Mouse (Mus musculus): ENCODE results near the gene Ctbp1. TPM values are rescaled to one million over a fixed set of nuclear protein-coding genes. Genes with fewer than 3 reads are reported as not detected.

The Ctbp1 gene
- polyA plus RNA-seq, 1 experiment from 2014 or later, result 72.3 TPM

DNA sequence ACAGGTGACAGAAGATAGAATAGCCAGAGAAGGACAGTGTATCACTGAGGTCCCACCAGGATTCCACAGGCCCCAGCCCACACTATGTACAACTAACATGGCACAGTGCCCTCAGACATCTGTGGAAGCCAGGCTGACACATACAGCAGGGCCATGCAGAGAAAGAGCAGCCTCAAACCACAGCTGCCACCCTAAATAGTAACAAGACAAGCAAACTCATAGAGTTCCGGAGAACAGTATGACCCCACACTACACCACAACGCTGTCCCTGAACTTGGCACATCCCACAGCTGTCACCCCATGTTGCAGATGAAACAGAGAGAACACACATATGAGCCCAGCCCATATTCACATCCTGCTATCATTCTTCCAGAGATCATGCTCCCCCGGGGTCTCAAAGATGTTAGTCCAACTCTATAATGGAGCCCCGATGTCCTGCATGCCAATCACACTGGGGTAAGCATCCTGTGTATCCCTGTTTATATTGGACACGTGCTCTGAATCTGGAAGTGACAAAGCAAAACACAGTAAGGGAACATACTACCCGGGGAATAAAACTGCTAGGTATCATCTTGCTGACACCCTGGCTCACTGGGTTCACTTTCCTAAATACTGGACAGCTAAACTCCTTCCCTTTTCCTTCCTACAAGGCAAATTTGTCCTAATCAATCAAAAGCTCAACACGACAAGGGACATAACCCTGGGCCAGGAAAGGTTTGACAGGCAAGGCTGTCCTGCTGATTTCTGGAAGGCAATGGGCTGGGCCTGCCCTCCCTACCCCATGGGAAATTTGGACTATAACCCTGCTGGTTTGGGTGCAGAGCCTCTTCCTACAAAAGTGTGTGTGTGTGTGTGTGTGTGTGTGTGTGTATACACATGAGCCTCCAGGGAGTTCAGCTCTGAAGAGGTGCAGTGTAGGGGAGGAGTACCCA is 1.7 kb downstream of the Ctbp1 start:
- Histone ChIP-seq H3K79me2 (ENCODE audit: inconsistent target) (peaks cover 61% of the 10 kb centered on the region), H3K36me3 (ENCODE audit: inconsistent target) (peaks cover 19% of the 10 kb centered on the region; the same call in 1 of the 2 replicates), H3K27ac (peak overlapping the region; percentile 77), H3K4me3 (ENCODE audit: inconsistent target) (peak overlapping the region; percentile 67)
- WGBS (ENCODE audit: missing documents), result 52% methylated on average over 7 of the region's 7 CpGs

DNA sequence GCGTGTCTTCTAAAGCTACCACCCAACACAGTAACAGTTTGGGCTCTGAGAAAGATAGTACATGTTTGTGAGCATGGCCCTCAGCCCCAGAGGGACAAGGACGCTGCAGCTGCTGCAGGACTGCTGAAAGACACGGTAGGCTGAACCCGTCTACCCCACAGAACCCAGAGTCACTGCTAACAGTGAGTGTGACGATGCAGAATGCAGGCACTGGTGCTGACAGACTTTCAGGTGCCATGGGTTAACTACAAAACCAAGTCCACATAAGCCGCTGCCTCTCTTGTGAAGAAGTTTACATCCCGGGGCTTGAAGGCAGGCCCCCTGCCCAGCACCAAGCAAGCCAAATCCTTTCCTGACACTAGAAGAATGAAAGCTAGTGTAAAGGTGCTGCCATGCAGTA is 2.6 kb downstream of the Ctbp1 start:
- H3K4me3 ChIP-seq (ENCODE audit: inconsistent target), result no peak overlapping the region
- H3K27ac ChIP-seq, result peak overlapping the region; percentile 77
- WGBS (ENCODE audit: missing documents), result 88% methylated on average over 7 of the region's 7 CpGs

DNA sequence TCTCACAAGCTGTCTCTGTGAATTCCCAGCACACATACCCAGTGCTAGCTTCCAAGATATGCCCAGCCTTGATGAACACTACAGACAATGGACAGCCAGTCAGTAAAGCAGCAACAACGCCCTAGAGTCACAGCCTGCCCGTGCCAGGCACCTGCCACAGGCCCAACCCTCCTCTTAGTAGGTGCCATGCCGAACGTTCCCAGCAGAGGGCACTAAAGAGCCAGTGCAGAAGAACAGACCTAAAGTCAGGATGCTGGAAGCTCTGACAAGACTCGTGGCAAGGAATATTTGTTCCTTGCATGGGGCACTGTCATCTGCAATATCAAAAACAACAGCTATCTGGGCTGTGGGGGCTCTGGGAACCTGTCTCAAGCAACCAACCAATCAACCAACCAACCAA is 4.2 kb downstream of the Ctbp1 start:
- Histone ChIP-seq H3K27ac (no peak overlapping the region), H3K4me3 (ENCODE audit: inconsistent target) (no peak overlapping the region)

More for the DNA sequence above, 2.6 kb downstream of the Ctbp1 start:
- H3K79me2 ChIP-seq (ENCODE audit: inconsistent target), result peaks cover 71% of the 10 kb centered on the region
- peaks cover 28% of the 10 kb centered on the region for H3K36me3 ChIP-seq (ENCODE audit: inconsistent target)

DNA sequence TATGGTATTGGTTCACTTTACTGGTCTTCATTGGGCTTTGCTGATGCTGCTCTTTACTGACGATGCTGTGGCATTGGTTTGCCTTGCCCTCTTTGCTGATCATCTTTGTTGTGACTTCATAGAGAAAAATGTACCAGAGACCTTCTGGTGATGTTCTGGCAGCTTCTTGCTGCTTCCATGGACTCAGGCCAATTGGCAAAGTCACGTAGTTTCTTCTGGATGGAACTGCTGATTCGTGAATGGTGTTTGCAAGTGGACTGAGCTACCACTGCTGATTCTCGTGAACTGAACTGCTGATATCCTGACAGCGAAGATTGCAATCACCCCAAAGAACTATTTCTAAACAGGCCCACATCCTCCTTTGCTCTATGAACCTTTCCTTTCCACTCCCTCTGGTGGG is 20.4 kb downstream of the Ctbp1 start:
- 93% methylated on average over 5 of the region's 5 CpGs for WGBS (ENCODE audit: missing documents)

More for the DNA sequence above, 4.2 kb downstream of the Ctbp1 start:
- H3K79me2 ChIP-seq (ENCODE audit: inconsistent target), result peaks cover 87% of the 10 kb centered on the region
- H3K36me3 ChIP-seq (ENCODE audit: inconsistent target), result peaks cover 44% of the 10 kb centered on the region
- WGBS (ENCODE audit: missing documents), result 6% methylated on average over 5 of the region's 5 CpGs

DNA sequence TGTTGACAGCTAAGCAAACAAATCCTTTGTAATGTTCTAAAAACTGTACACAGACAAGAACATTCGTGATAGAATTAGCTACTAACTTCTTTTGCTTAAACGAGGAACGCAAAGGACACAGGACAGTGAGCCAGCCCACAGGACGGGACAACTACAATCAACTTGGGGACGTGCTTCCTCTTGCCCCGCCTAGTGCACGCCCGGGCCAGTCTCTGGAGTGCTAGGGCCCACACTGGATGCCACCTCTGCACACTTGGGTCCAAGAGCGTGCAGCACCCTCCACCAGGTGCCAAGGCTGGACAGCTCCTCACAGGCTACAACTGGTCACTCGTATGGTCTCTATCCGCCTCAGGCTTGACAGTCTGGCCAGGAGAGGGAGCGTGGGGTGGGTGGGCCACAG is 26.6 kb downstream of the Ctbp1 start:
- peaks cover 12% of the 10 kb centered on the region; the same call in 1 of the 2 replicates for H3K79me2 ChIP-seq (ENCODE audit: inconsistent target)
- WGBS (ENCODE audit: missing documents), result 92% methylated on average over 12 of the region's 12 CpGs
- H3K4me3 ChIP-seq (ENCODE audit: inconsistent target), result no peak overlapping the region
- H3K36me3 ChIP-seq (ENCODE audit: inconsistent target), result peaks cover 69% of the 10 kb centered on the region
- H3K27ac ChIP-seq, result no peak overlapping the region

More for the DNA sequence above, 20.4 kb downstream of the Ctbp1 start:
- H3K4me3 ChIP-seq (ENCODE audit: inconsistent target), result no peak overlapping the region
- peak overlapping the region; percentile 87 for H3K27ac ChIP-seq
- peaks cover 97% of the 10 kb centered on the region for H3K36me3 ChIP-seq (ENCODE audit: inconsistent target)
- H3K79me2 ChIP-seq (ENCODE audit: inconsistent target), result peaks cover 37% of the 10 kb centered on the region; the same call in 1 of the 2 replicates

DNA sequence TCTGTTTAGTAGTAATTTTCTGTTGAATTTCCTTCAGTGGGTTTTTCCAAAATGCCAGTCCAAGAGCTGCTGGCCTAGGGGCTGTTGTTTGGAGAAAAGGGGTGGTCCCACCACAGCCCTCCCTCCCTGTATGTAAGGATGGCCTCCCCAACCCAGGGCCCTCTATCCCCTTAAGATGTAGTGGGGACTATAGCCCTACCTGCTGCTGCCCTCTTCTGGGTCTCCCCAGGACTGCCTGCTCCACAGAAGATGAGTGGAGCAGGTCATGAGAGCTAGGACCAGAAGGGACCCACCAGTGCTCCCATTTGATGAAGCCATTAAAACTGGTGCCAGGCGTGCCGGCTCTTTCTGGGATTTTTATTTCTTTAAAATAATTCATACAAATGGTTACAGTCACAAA is 27.4 kb downstream of the Ctbp1 start:
- H3K36me3 ChIP-seq (ENCODE audit: inconsistent target), result peaks cover 63% of the 10 kb centered on the region
- H3K27ac ChIP-seq, result no peak overlapping the region
- peaks cover 6% of the 10 kb centered on the region; the same call in 1 of the 2 replicates for H3K79me2 ChIP-seq (ENCODE audit: inconsistent target)
- 95% methylated on average over 2 of the region's 2 CpGs for WGBS (ENCODE audit: missing documents)
- H3K4me3 ChIP-seq (ENCODE audit: inconsistent target), result no peak overlapping the region

DNA sequence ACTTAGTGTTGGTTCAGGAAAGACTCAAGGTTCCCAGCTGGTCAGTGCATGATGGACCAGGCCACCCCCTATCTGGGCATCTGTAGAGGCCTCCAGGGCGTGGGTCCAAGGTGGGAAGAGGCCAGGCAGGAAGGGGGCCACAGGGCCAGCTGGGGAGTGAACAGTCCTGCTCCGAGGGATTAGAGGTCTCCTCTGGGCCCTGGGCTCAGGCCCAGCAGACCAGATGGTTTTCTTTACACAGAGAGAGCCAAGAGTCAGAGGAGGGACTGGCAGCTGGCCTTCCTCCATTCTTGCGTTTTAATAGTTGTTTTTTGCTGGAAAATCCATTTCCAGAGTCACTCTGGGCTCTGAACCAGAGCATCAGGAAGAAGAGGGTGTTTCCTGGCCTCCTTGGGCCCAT is 29.1 kb downstream of the Ctbp1 start:
- WGBS (ENCODE audit: missing documents), result 97% methylated on average over 3 of the region's 3 CpGs
- H3K27ac ChIP-seq, result no peak overlapping the region
- H3K36me3 ChIP-seq (ENCODE audit: inconsistent target), result peaks cover 47% of the 10 kb centered on the region
- H3K79me2 ChIP-seq (ENCODE audit: inconsistent target), result no peaks in the 10 kb centered on the region
- H3K4me3 ChIP-seq (ENCODE audit: inconsistent target), result no peak overlapping the region

DNA sequence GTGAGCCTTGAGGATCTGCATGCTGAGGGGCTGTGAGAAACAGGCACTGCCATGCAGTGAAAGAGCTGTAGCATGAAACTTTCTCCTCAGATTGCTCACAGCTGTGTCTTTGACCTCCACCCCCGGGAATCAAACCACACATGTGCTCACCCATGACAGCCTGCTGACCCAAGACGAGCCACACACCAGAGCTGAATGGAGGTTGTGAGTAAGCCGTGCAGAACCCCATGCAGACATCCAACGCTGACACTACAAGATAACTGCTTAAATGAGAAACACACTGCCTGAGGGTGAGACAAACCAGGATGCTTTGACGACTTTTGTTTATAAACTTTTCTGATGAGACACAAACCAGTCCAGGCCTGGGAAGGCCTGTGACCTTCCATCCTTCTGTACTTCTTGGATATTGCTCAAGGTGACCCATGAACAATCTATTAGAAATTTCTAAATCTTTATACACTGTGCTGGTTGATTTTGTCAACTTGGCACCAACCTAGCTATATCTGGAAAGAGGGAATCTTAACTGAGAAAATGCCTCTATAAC is 30.3 kb downstream of the Ctbp1 start:
- peaks cover 34% of the 10 kb centered on the region for H3K36me3 ChIP-seq (ENCODE audit: inconsistent target)
- H3K27ac ChIP-seq, result no peak overlapping the region

DNA sequence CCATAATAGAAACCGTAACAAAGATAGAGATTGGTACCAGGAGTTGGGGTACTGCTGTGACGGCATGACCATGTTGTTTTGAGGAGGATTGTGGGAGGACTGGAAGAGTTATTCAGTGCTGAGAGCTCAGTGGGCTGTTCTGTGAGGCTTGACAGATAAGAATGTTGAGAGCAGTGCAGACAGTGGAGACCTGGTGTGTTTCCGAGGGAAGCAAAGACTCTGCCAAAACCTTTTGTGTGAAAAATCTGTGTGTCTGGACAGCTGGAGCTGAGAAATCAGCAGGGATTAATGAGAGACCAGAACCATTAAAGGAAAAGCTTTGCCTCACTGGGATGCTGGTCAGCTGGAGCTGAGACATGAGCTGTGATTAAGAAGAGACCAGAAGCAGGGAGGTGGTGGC is 34.9 kb downstream of the Ctbp1 start:
- WGBS (ENCODE audit: missing documents), result 92% methylated on average over 3 of the region's 3 CpGs
- no peaks in the 10 kb centered on the region for H3K79me2 ChIP-seq (ENCODE audit: inconsistent target)
- H3K4me3 ChIP-seq (ENCODE audit: inconsistent target), result no peak overlapping the region

More for the DNA sequence above, 30.3 kb downstream of the Ctbp1 start:
- no peaks in the 10 kb centered on the region for H3K79me2 ChIP-seq (ENCODE audit: inconsistent target)
- 87% methylated on average over 5 of the region's 5 CpGs for WGBS (ENCODE audit: missing documents)
- H3K4me3 ChIP-seq (ENCODE audit: inconsistent target), result no peak overlapping the region

DNA sequence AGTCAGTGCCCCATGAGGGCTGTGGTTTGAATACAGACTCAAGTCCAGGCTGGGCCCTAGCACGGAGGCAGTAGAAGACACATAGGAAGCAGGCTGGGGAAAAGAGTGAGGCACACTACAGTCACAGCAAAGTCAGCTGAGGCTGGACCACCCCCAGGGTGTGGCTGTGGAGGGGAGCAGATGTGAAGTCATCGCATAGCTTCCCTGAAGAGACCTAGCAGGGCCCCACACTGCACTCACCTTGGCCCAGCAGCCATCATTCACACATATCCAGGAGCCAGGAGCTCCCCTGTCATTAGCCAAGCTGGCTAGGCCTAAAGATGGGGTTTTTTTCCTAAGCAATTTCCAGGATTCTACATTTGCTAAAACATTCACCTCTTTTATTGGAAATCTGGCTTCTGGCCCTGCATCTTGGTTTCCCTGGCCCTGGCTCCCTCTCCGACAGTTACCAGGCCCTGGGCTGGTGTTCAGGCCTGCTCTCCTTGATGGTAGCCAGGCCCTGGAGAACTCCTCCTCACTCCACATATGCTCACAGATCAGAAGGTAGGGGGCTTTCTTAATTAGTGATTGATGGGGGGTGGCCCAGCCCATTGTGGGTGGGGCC is 35.6 kb downstream of the Ctbp1 start:
- WGBS (ENCODE audit: missing documents), result 97% methylated on average over 3 of the region's 3 CpGs
- H3K27ac ChIP-seq, result no peak overlapping the region
- no peaks in the 10 kb centered on the region for H3K36me3 ChIP-seq (ENCODE audit: inconsistent target)
- H3K4me3 ChIP-seq (ENCODE audit: inconsistent target), result no peak overlapping the region
- no peaks in the 10 kb centered on the region for H3K79me2 ChIP-seq (ENCODE audit: inconsistent target)

More for the DNA sequence above, 34.9 kb downstream of the Ctbp1 start:
- H3K27ac ChIP-seq, result no peak overlapping the region
- no peaks in the 10 kb centered on the region for H3K36me3 ChIP-seq (ENCODE audit: inconsistent target)

DNA sequence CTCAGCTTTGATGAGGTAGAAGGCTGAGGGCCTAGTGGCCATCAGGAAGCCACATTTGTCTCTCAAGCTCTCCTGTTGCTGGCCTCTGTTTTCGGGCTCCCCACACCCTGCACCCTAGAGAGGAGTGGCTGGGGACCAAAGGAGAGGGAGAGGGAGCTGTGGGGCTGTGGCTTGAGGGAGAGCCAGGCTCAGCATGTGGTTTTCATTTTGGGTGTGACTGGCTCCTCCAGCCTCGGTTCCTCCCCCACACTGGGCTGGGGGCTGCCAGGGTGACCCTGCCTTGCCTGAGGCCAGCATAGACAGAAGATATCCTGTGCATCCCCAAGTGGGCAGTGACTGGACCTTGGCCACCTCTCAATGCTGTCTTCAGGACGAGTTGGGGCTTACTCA is 36.5 kb downstream of the Ctbp1 start:
- Histone ChIP-seq H3K36me3 (ENCODE audit: inconsistent target) (no peaks in the 10 kb centered on the region), H3K27ac (no peak overlapping the region), H3K4me3 (ENCODE audit: inconsistent target) (no peak overlapping the region), H3K79me2 (ENCODE audit: inconsistent target) (no peaks in the 10 kb centered on the region)
- 77% methylated on average over 3 of the region's 3 CpGs for WGBS (ENCODE audit: missing documents)

DNA sequence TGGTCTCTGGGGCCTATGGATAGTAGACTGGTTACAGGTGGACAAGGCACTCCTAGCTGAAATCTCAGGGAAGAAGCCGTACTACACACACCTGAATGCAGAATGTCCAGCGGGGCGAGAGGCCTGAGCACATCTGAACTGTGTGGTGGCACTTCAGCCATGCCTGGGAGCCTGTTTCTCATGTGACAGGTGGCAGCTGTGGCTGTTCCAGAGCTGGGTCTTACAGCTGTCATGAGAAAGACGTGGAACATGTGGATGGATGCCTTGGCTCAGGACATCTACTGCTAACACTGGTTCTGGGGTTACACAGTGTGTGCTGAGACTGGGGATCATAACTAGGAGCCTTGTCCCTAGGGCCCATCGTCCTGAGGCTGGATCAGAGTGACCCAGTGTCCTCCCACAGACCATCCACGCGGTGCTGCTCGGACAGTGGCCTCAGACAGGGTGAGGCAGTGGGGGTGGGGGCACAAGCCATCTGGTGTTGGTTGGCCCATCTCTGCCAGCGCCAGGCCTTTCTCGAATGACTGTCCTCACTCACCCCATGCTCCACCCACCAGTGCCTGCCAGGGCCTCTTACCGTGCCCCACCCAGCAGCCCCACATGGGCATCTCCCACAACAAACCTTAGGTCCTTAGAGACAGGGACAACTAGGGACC is 37.1 kb downstream of the Ctbp1 start:
- Histone ChIP-seq H3K36me3 (ENCODE audit: inconsistent target) (no peaks in the 10 kb centered on the region), H3K4me3 (ENCODE audit: inconsistent target) (no peak overlapping the region), H3K27ac (no peak overlapping the region), H3K79me2 (ENCODE audit: inconsistent target) (no peaks in the 10 kb centered on the region)
- 92% methylated on average over 11 of the region's 11 CpGs for WGBS (ENCODE audit: missing documents)

DNA sequence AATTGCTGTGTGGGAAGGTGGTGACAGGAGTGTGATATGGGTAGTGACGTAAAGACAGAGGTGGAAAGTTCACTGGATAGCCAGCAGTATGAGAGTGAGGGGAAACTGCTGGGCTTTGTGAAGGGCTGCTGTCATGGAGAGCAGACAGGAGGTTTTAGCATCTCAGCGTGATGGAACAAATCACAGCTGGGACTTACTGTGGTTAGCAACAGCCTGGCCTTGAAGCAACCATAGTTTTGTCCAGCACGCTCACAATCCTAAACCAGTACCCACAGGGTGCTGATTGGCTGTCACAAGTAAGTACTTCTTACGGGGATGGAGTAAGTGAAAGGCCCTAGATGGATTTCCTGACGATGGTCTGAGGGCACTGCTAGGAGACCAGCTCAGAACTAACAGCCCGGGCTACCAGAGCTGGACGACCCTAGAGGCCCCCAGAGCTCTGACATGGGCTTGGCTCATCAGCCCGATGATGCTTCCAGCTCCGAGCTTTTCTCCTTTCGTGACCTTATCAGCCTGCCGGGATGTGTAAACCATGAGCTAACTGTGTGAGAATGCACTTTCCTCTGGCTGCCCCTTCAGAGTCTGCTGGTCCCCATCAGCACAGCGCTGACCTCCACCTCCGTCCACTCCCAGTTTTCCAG is 40.3 kb downstream of the Ctbp1 start:
- Histone ChIP-seq H3K36me3 (ENCODE audit: inconsistent target) (no peaks in the 10 kb centered on the region), H3K27ac (no peak overlapping the region), H3K4me3 (ENCODE audit: inconsistent target) (no peak overlapping the region), H3K79me2 (ENCODE audit: inconsistent target) (no peaks in the 10 kb centered on the region)
- 83% methylated on average over 11 of the region's 13 CpGs for WGBS (ENCODE audit: missing documents)

DNA sequence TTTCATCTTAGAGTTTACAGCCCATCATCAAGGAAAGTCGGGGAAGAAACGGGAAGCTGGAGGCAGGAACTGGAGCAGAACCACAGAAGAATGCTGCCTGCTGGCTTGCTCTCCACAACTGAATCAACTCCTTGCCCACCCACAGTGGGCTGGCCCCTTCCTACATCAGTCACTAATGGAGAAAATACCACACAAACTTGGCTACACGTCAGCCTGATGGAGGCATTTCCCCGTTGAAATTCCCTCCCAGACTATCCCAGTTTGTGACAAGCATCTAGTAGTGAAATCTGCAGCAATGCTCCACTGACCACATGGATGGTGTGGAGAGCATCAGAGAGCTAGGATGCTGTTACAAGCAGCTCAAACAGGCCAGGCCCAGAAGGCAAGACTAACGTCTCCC is 42.0 kb downstream of the Ctbp1 start:
- H3K36me3 ChIP-seq (ENCODE audit: inconsistent target), result no peaks in the 10 kb centered on the region
- no peak overlapping the region for H3K27ac ChIP-seq
- H3K79me2 ChIP-seq (ENCODE audit: inconsistent target), result no peaks in the 10 kb centered on the region
- H3K4me3 ChIP-seq (ENCODE audit: inconsistent target), result no peak overlapping the region
- WGBS (ENCODE audit: missing documents), result 89% methylated on average over 5 of the region's 5 CpGs

Data from macrophage (primary cell).